Mouse (Mus musculus): Measurements from ENCODE around the gene Bag5. TPM values are rescaled to one million over a fixed set of nuclear protein-coding genes. Genes with fewer than 3 reads are reported as not detected.
"Not testable (repeated sequence)": the region's sequence is repeated elsewhere in the genome, so short reads cannot be mapped to it uniquely, and the experiment has no call there.

Bag5 gene
- polyA plus RNA-seq, 1 experiment from 2014 or later, result 34.9 TPM

GRCm38 (mm10) chr12:111667421-111667820 is 45.6 kb downstream of the Bag5 start:
- Histone ChIP-seq H3K27me3 (ENCODE audit: control insufficient read depth, insufficient read depth, low read length) (no peaks in the 10 kb centered on the region), H3K4me1 (replicated peaks; ENCODE audit: control insufficient read depth, insufficient read depth) (0 out of 2 replicates have a peak, but pooled peaks cover 3% of the 10 kb centered on the region)

GRCm38 (mm10) chr12:111666380-111666779 is 46.7 kb downstream of the Bag5 start:
- ATAC-seq (ENCODE audit: low FRiP score, low TSS enrichment) (no peak), DNase-seq (ENCODE audit: low spot score) (no peak)
- no peaks in the 10 kb centered on the region for H3K36me3 ChIP-seq (ENCODE audit: control insufficient read depth, insufficient read depth, low read length)
- TF ChIP-seq EP300 (optimal IDR thresholded peaks at IDR 0.05), result no peak
- no peak for TF ChIP-seq CTCF (IDR thresholded peaks at IDR 0.05; ENCODE audit: low read depth)
- no peak overlapping the region for H3K4me2 ChIP-seq (replicated peaks; ENCODE audit: low read depth)
- 62% methylated on average over 13 of the region's 13 CpGs for WGBS
- H3K27me3 ChIP-seq (ENCODE audit: control insufficient read depth, insufficient read depth, low read length), result no peaks in the 10 kb centered on the region
- no peak overlapping the region for H3K27ac ChIP-seq (replicated peaks)
- 0 out of 2 replicates have a peak, but pooled peaks cover 2% of the 10 kb centered on the region for H3K4me1 ChIP-seq (replicated peaks; ENCODE audit: control insufficient read depth, insufficient read depth)
- no peaks in the 10 kb centered on the region for H3K9me3 ChIP-seq (ENCODE audit: control insufficient read depth, low read length)
- H3K4me3 ChIP-seq (ENCODE audit: low read depth, low read length), result no peak overlapping the region
- no peak overlapping the region for H3K9ac ChIP-seq (ENCODE audit: low read length)

More at GRCm38 (mm10) chr12:111667421-111667820, 45.6 kb downstream of the Bag5 start:
- H3K36me3 ChIP-seq (ENCODE audit: control insufficient read depth, insufficient read depth, low read length), result no peaks in the 10 kb centered on the region
- DNase-seq (ENCODE audit: low spot score) (no peak), ATAC-seq (ENCODE audit: low FRiP score, low TSS enrichment) (no peak)
- no peak overlapping the region for H3K9ac ChIP-seq (ENCODE audit: low read length)
- no peaks in the 10 kb centered on the region for H3K9me3 ChIP-seq (ENCODE audit: control insufficient read depth, low read length)
- no peak overlapping the region for H3K4me2 ChIP-seq (replicated peaks; ENCODE audit: low read depth)
- WGBS, result 91% methylated on average over 5 of the region's 5 CpGs
- H3K4me3 ChIP-seq (ENCODE audit: low read depth, low read length), result no peak overlapping the region
- H3K27ac ChIP-seq (replicated peaks), result no peak overlapping the region
- no peak for TF ChIP-seq CTCF (IDR thresholded peaks at IDR 0.05; ENCODE audit: low read depth)
- no peak for TF ChIP-seq EP300 (optimal IDR thresholded peaks at IDR 0.05)

GRCm38 (mm10) chr12:111665041-111665880 is 47.8 kb downstream of the Bag5 start:
- DNase-seq (ENCODE audit: low spot score), result no peak
- H3K4me2 ChIP-seq (replicated peaks; ENCODE audit: low read depth), result no peak overlapping the region
- no peak overlapping the region for H3K4me3 ChIP-seq (ENCODE audit: low read depth, low read length)
- 0 out of 2 replicates have a peak, but pooled peaks cover 2% of the 10 kb centered on the region for H3K4me1 ChIP-seq (replicated peaks; ENCODE audit: control insufficient read depth, insufficient read depth)
- H3K27ac ChIP-seq (replicated peaks), result peak overlapping the region; percentile 82
- H3K9ac ChIP-seq (ENCODE audit: low read length), result 0 out of 2 replicates have a peak overlapping the region, but pooled peaks have one; percentile 8
- no peak for ATAC-seq (ENCODE audit: low FRiP score, low TSS enrichment)
- H3K36me3 ChIP-seq (ENCODE audit: control insufficient read depth, insufficient read depth, low read length), result no peaks in the 10 kb centered on the region; the same call in 1 of the 2 replicates
- no peaks in the 10 kb centered on the region for H3K27me3 ChIP-seq (ENCODE audit: control insufficient read depth, insufficient read depth, low read length)
- H3K9me3 ChIP-seq (ENCODE audit: control insufficient read depth, low read length), result no peaks in the 10 kb centered on the region
- 72% methylated on average over 13 of the region's 13 CpGs for WGBS
- TF ChIP-seq CTCF (IDR thresholded peaks at IDR 0.05; ENCODE audit: low read depth) (no peak), EP300 (optimal IDR thresholded peaks at IDR 0.05) (no peak)

GRCm38 (mm10) chr12:111664144-111664634 is 48.9 kb downstream of the Bag5 start:
- 17% methylated on average over 6 of the region's 6 CpGs for WGBS
- Histone ChIP-seq H3K4me1 (replicated peaks; ENCODE audit: control insufficient read depth, insufficient read depth) (0 out of 2 replicates have a peak, but pooled peaks cover 2% of the 10 kb centered on the region), H3K4me3 (ENCODE audit: low read depth, low read length) (no peak overlapping the region), H3K36me3 (ENCODE audit: control insufficient read depth, insufficient read depth, low read length) (no peaks in the 10 kb centered on the region; the same call in 1 of the 2 replicates), H3K27me3 (ENCODE audit: control insufficient read depth, insufficient read depth, low read length) (no peaks in the 10 kb centered on the region), H3K9me3 (ENCODE audit: control insufficient read depth, low read length) (no peaks in the 10 kb centered on the region), H3K9ac (ENCODE audit: low read length) (no peak overlapping the region), H3K4me2 (replicated peaks; ENCODE audit: low read depth) (peak overlapping the region; percentile 8; the same call in 1 of the 2 replicates), H3K27ac (replicated peaks) (peak overlapping the region; percentile 82)
- ATAC-seq (ENCODE audit: low FRiP score, low TSS enrichment), result peak; percentile 61
- TF ChIP-seq EP300 (optimal IDR thresholded peaks at IDR 0.05) (no peak), CTCF (IDR thresholded peaks at IDR 0.05; ENCODE audit: low read depth) (peak; percentile 28; the same call in 1 of the 2 replicates)
- DNase-seq (ENCODE audit: low spot score), result no peak

GRCm38 (mm10) chr12:111663228-111664143 is 49.6 kb downstream of the Bag5 start:
- Histone ChIP-seq H3K36me3 (ENCODE audit: control insufficient read depth, insufficient read depth, low read length) (no peaks in the 10 kb centered on the region; the same call in 1 of the 2 replicates), H3K9me3 (ENCODE audit: control insufficient read depth, low read length) (no peaks in the 10 kb centered on the region), H3K4me1 (replicated peaks; ENCODE audit: control insufficient read depth, insufficient read depth) (0 out of 2 replicates have a peak, but pooled peaks cover under 1% of the 10 kb centered on the region), H3K4me2 (replicated peaks; ENCODE audit: low read depth) (peak overlapping the region; percentile 8; the same call in 1 of the 2 replicates), H3K9ac (ENCODE audit: low read length) (no peak overlapping the region), H3K4me3 (ENCODE audit: low read depth, low read length) (no peak overlapping the region), H3K27me3 (ENCODE audit: control insufficient read depth, insufficient read depth, low read length) (no peaks in the 10 kb centered on the region), H3K27ac (replicated peaks) (peak overlapping the region; percentile 82)
- TF ChIP-seq CTCF (IDR thresholded peaks at IDR 0.05; ENCODE audit: low read depth) (no peak), EP300 (optimal IDR thresholded peaks at IDR 0.05) (no peak)
- 41% methylated on average over 17 of the region's 17 CpGs for WGBS
- DNase-seq (ENCODE audit: low spot score), result no peak
- no peak for ATAC-seq (ENCODE audit: low FRiP score, low TSS enrichment)

- not testable (repeated sequence) for H3K27me3 ChIP-seq (ENCODE audit: control insufficient read depth, insufficient read depth, low read length); H3K9ac ChIP-seq (ENCODE audit: low read length); H3K4me2 ChIP-seq (replicated peaks; ENCODE audit: low read depth); H3K4me3 ChIP-seq (ENCODE audit: low read depth, low read length); H3K27ac ChIP-seq (replicated peaks); ATAC-seq (ENCODE audit: low FRiP score, low TSS enrichment); H3K36me3 ChIP-seq (ENCODE audit: control insufficient read depth, insufficient read depth, low read length); H3K9me3 ChIP-seq (ENCODE audit: control insufficient read depth, low read length); H3K4me1 ChIP-seq (replicated peaks; ENCODE audit: control insufficient read depth, insufficient read depth); DNase-seq (ENCODE audit: low spot score)
- WGBS, result 96% methylated on average over 11 of the region's 11 CpGs
Measured at GRCm38 (mm10) chr12:111661554-111661953, 51.5 kb downstream of the Bag5 start.

Measured in stomach, postnatal 0 days (tissue).